Mouse (Mus musculus): ENCODE results near the gene Eif4a1.

- TF ChIP-seq POLR2A (IDR thresholded peaks at IDR 0.05; ENCODE audit: low read depth, low read length) (no peak), CTCF (IDR thresholded peaks at IDR 0.05; ENCODE audit: borderline replicate concordance, insufficient read depth, low read length) (no peak)
Measured at GRCm38 (mm10) chr11:69708614-69709265, 36.5 kb upstream of the Eif4a1 start.

Data from embryonic fibroblast, embryonic 13.5 days (primary cell).